Mouse (Mus musculus): Measurements from ENCODE around the gene Irf9. TPM values are rescaled to one million over a fixed set of nuclear protein-coding genes. Genes with fewer than 3 reads are reported as not detected.

The Irf9 gene
- polyA plus RNA-seq, 1 experiment from 2014 or later, result 11.6 TPM

DNA sequence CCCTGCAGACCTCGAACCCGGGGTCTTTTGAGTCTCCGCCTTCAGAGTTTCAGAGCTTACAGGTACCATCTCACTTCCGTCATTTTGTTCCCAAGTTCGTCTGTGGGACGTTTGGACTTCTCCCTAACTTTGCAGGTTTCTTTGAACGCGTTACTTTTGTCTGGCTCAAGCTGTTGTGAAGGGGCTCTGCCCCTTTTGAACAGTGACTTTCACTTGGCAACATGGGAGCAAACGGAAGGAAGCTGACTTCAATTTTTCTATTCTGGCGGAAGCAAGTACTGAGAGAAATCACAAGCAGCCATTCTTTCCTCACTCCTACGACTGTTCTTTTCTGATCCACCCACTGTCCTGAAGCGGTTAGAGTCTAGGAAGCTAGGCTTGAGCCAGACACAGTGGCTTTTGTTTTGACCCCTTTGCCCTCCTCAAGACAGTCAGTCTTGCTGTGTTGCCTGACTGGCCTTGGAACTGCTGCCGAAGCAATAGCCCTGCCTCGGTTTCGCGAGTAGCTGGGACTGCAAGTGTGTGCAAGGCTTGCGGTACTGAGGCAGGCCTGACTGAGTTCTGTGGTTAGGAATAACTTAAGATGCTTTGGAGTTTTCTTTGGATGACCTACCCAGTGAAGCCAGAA, 41.0 kb downstream of the Irf9 start:
- Histone ChIP-seq H3K36me3 (ENCODE audit: control insufficient read depth, insufficient read depth, low read length) (peaks cover 14% of the 10 kb centered on the region), H3K9ac (ENCODE audit: low read depth, low read length) (peak overlapping the region; percentile 94), H3K27me3 (replicated peaks; ENCODE audit: control insufficient read depth, insufficient read depth, low read length) (no peaks in the 10 kb centered on the region), H3K9me3 (ENCODE audit: control insufficient read depth, low read length) (no peaks in the 10 kb centered on the region), H3K4me1 (ENCODE audit: control insufficient read depth, insufficient read depth, low read length) (peaks cover 26% of the 10 kb centered on the region), H3K4me2 (ENCODE audit: low read depth, low read length) (peak overlapping the region; percentile 91), H3K27ac (ENCODE audit: low read length) (peak overlapping the region; percentile 97), H3K4me3 (ENCODE audit: low read length) (peak overlapping the region; percentile 99)
- ATAC-seq, result no peak
- WGBS, result 19% methylated on average over 17 of the region's 17 CpGs

DNA sequence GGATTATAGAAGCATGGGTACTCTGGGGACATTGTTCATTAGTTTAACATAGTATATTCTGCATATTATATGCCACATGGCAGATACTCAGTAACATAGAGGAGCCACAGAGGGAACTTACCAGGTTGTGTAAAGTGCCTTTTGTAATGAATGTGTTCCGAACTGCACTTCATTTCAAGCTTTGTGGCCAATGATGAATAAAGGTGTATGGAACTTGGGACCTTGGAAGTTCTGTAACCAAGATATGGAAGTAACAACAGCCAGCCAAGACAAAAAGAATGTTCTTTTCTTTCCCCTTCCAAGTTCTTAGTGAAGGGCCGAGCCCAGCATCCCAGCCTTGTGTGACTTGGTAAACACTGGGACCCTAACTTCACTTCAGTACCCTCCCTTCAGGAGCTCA, 46.5 kb downstream of the Irf9 start, which contains the start of gene Tssk4:
Gene Tssk4 (plus strand): TSS at position 301 of the 400 bp plus-strand sequence.
- H3K4me2 ChIP-seq (ENCODE audit: low read depth, low read length), result no peak within 1 kb of the TSS
- H3K4me3 ChIP-seq (ENCODE audit: low read length), result no peak within 1 kb of the TSS
- no peaks in the 10 kb centered on the region for H3K27me3 ChIP-seq (replicated peaks; ENCODE audit: control insufficient read depth, insufficient read depth, low read length)
- H3K4me1 ChIP-seq (ENCODE audit: control insufficient read depth, insufficient read depth, low read length), result peaks cover 13% of the 10 kb centered on the region
- no peaks in the 10 kb centered on the region for H3K9me3 ChIP-seq (ENCODE audit: control insufficient read depth, low read length)
- ATAC-seq, result no peak
- no peaks in the 10 kb centered on the region for H3K36me3 ChIP-seq (ENCODE audit: control insufficient read depth, insufficient read depth, low read length)
- no peak within 1 kb of the TSS for H3K9ac ChIP-seq (ENCODE audit: low read depth, low read length)
- no peak within 1 kb of the TSS for H3K27ac ChIP-seq (ENCODE audit: low read length)
- 96% methylated on average over 2 of the region's 2 CpGs for WGBS

DNA sequence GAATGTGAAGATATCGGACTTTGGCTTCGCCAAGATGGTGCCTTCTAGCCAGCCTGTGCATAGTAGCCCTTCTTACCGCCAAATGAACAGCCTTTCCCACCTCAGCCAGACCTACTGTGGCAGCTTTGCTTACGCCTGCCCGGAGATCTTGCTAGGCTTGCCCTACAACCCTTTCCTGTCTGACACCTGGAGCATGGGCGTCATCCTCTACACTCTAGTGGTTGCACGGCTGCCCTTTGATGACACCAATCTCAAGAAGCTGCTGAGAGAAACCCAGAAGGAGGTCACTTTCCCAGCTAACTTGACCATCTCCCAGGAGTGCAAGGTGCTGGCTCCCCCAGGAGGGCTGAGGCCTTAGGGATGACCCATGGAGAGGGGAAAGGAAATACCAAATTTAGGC, 48.2 kb downstream of the Irf9 start:
- Histone ChIP-seq H3K27me3 (replicated peaks; ENCODE audit: control insufficient read depth, insufficient read depth, low read length) (no peaks in the 10 kb centered on the region), H3K9me3 (ENCODE audit: control insufficient read depth, low read length) (no peaks in the 10 kb centered on the region), H3K36me3 (ENCODE audit: control insufficient read depth, insufficient read depth, low read length) (no peaks in the 10 kb centered on the region), H3K4me2 (ENCODE audit: low read depth, low read length) (no peak overlapping the region), H3K9ac (ENCODE audit: low read depth, low read length) (no peak overlapping the region), H3K4me3 (ENCODE audit: low read length) (no peak overlapping the region), H3K27ac (ENCODE audit: low read length) (no peak overlapping the region), H3K4me1 (ENCODE audit: control insufficient read depth, insufficient read depth, low read length) (peaks cover 4% of the 10 kb centered on the region; the same call in 1 of the 2 replicates)
- 85% methylated on average over 7 of the region's 7 CpGs for WGBS
- no peak for ATAC-seq

DNA sequence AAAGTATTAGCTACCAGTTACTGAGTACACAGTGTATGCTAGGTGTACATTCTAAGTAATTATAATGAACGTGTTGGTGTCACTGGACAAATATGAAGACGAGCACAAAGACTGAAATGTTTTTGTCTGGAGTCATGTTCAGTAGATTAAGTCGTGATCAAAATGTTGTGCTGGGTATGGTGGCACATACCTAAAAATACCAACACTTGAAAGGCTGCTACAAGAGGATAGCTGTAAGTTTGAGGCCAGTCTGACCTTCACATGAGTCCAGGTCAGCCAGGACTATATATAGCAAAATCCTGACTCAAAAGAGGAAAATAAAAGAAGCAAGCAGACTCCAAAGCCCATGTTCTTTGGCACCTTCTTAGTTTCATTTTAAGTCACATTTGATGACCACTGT, 53.6 kb downstream of the Irf9 start:
- Histone ChIP-seq H3K27me3 (replicated peaks; ENCODE audit: control insufficient read depth, insufficient read depth, low read length) (no peaks in the 10 kb centered on the region), H3K9me3 (ENCODE audit: control insufficient read depth, low read length) (no peaks in the 10 kb centered on the region), H3K36me3 (ENCODE audit: control insufficient read depth, insufficient read depth, low read length) (no peaks in the 10 kb centered on the region), H3K27ac (ENCODE audit: low read length) (no peak overlapping the region), H3K9ac (ENCODE audit: low read depth, low read length) (no peak overlapping the region), H3K4me1 (ENCODE audit: control insufficient read depth, insufficient read depth, low read length) (peaks cover 8% of the 10 kb centered on the region; the same call in 1 of the 2 replicates), H3K4me3 (ENCODE audit: low read length) (no peak overlapping the region), H3K4me2 (ENCODE audit: low read depth, low read length) (no peak overlapping the region)
- ATAC-seq, result no peak
- 89% methylated on average over 3 of the region's 3 CpGs for WGBS

DNA sequence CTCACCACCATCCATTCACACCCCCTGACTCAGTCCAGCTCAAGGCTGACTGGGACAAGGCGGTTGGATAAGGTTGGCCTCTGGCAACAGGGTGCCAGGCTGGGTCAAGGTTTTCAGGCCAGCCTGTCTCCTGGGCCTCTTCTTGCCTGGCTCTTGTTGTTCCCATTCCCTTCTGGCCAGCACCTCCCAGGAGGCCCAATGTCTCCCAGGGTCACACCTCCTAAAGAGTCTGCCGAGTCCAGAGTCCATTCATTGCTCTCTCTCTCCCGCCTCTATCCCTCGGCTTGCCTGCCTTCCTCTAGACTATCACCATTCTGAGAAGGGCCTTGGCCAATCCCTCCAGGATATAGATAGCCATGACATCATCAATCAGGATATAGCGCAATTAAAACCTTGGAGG, 54.6 kb downstream of the Irf9 start:
- Histone ChIP-seq H3K4me2 (ENCODE audit: low read depth, low read length) (peak overlapping the region; percentile 27; the same call in 1 of the 2 replicates), H3K9me3 (ENCODE audit: control insufficient read depth, low read length) (no peaks in the 10 kb centered on the region), H3K27ac (ENCODE audit: low read length) (peak overlapping the region; percentile 68), H3K4me1 (ENCODE audit: control insufficient read depth, insufficient read depth, low read length) (peaks cover 8% of the 10 kb centered on the region; the same call in 1 of the 2 replicates), H3K4me3 (ENCODE audit: low read length) (no peak overlapping the region), H3K27me3 (replicated peaks; ENCODE audit: control insufficient read depth, insufficient read depth, low read length) (no peaks in the 10 kb centered on the region), H3K36me3 (ENCODE audit: control insufficient read depth, insufficient read depth, low read length) (0 out of 2 replicates have a peak, but pooled peaks cover 3% of the 10 kb centered on the region), H3K9ac (ENCODE audit: low read depth, low read length) (no peak overlapping the region)
- WGBS, result 74% methylated on average over 5 of the region's 5 CpGs
- peak; percentile 90 for ATAC-seq

Other genes with a start within 250 kb of the Irf9 start
- 165 and 167 TPM in 2 replicates for gene Dhrs4, start 124.8 kb upstream of the Irf9 start, polyA plus RNA-seq (2015; fragmentation: Nextera tagmentation; extraction: Ambion mirVana)
- 1.0 TPM in 2 replicates for gene Carmil3, start 112.9 kb upstream of the Irf9 start, polyA plus RNA-seq (2015; fragmentation: Nextera tagmentation; extraction: Ambion mirVana)
- gene Cpne6, start 93.1 kb upstream of the Irf9 start, polyA plus RNA-seq (2015; fragmentation: Nextera tagmentation; extraction: Ambion mirVana), result 0.61 TPM in 2 replicates
- gene Nrl, start 78.6 kb upstream of the Irf9 start, polyA plus RNA-seq (2015; fragmentation: Nextera tagmentation; extraction: Ambion mirVana), result not detected in 2 replicates
- gene Pck2, start 63.3 kb upstream of the Irf9 start, polyA plus RNA-seq (2015; fragmentation: Nextera tagmentation; extraction: Ambion mirVana), result 46.2 and 51.8 TPM in 2 replicates
- gene Dcaf11, start 43.6 kb upstream of the Irf9 start, polyA plus RNA-seq (2015; fragmentation: Nextera tagmentation; extraction: Ambion mirVana), result 102 and 104 TPM in 2 replicates
- 2.0 and 2.2 TPM in 2 replicates for gene A730061H03Rik, start 43.2 kb upstream of the Irf9 start, polyA plus RNA-seq (2015; fragmentation: Nextera tagmentation; extraction: Ambion mirVana)
- gene Fitm1, start 28.0 kb upstream of the Irf9 start, polyA plus RNA-seq (2015; fragmentation: Nextera tagmentation; extraction: Ambion mirVana), result 0.18 and 0.28 TPM in 2 replicates
- 217 and 224 TPM in 2 replicates for gene Psme1, start 25.4 kb upstream of the Irf9 start, polyA plus RNA-seq (2015; fragmentation: Nextera tagmentation; extraction: Ambion mirVana)
- 14.0 and 15.6 TPM in 2 replicates for gene Emc9, start 18.3 kb upstream of the Irf9 start, polyA plus RNA-seq (2015; fragmentation: Nextera tagmentation; extraction: Ambion mirVana)
- 347 and 368 TPM in 2 replicates for gene Psme2, start 12.5 kb upstream of the Irf9 start, polyA plus RNA-seq (2015; fragmentation: Nextera tagmentation; extraction: Ambion mirVana)
- gene Rnf31, start 11.9 kb upstream of the Irf9 start, polyA plus RNA-seq (2015; fragmentation: Nextera tagmentation; extraction: Ambion mirVana), result 19.0 and 19.8 TPM in 2 replicates
- gene Rec8, start 14.5 kb downstream of the Irf9 start, polyA plus RNA-seq (2015; fragmentation: Nextera tagmentation; extraction: Ambion mirVana), result 13.1 and 13.9 TPM in 2 replicates
- 65.5 and 71.1 TPM in 2 replicates for gene Ipo4, start 32.4 kb downstream of the Irf9 start, polyA plus RNA-seq (2015; fragmentation: Nextera tagmentation; extraction: Ambion mirVana)
- gene Gm49378, start 34.3 kb downstream of the Irf9 start, polyA plus RNA-seq (2015; fragmentation: Nextera tagmentation; extraction: Ambion mirVana), result 0.53 and 0.70 TPM in 2 replicates
- gene Tm9sf1, start 40.2 kb downstream of the Irf9 start, polyA plus RNA-seq (2015; fragmentation: Nextera tagmentation; extraction: Ambion mirVana), result 131 and 133 TPM in 2 replicates
- 1.0 and 1.3 TPM in 2 replicates for gene Tssk4, start 46.6 kb downstream of the Irf9 start, polyA plus RNA-seq (2015; fragmentation: Nextera tagmentation; extraction: Ambion mirVana)
- gene Mdp1, start 56.9 kb downstream of the Irf9 start, polyA plus RNA-seq (2015; fragmentation: Nextera tagmentation; extraction: Ambion mirVana), result 65.6 and 70.7 TPM in 2 replicates
- 52.3 and 58.4 TPM in 2 replicates for gene Gmpr2, start 68.4 kb downstream of the Irf9 start, polyA plus RNA-seq (2015; fragmentation: Nextera tagmentation; extraction: Ambion mirVana)
- gene Nedd8, start 68.6 kb downstream of the Irf9 start, polyA plus RNA-seq (2015; fragmentation: Nextera tagmentation; extraction: Ambion mirVana), result 464 and 495 TPM in 2 replicates
- 32.6 and 37.1 TPM in 2 replicates for gene Tinf2, start 78.2 kb downstream of the Irf9 start, polyA plus RNA-seq (2015; fragmentation: Nextera tagmentation; extraction: Ambion mirVana)
- gene Tgm1, start 110.4 kb downstream of the Irf9 start, polyA plus RNA-seq (2015; fragmentation: Nextera tagmentation; extraction: Ambion mirVana), result 0.75 and 1.4 TPM in 2 replicates
- 36.9 and 37.5 TPM in 2 replicates for gene Rabggta, start 118.7 kb downstream of the Irf9 start, polyA plus RNA-seq (2015; fragmentation: Nextera tagmentation; extraction: Ambion mirVana)
- gene Dhrs1, start 142.1 kb downstream of the Irf9 start, polyA plus RNA-seq (2015; fragmentation: Nextera tagmentation; extraction: Ambion mirVana), result 151 and 173 TPM in 2 replicates
- gene Nop9, start 142.1 kb downstream of the Irf9 start, polyA plus RNA-seq (2015; fragmentation: Nextera tagmentation; extraction: Ambion mirVana), result 28.3 and 33.6 TPM in 2 replicates
- gene Cideb, start 154.9 kb downstream of the Irf9 start, polyA plus RNA-seq (2015; fragmentation: Nextera tagmentation; extraction: Ambion mirVana), result 118 and 152 TPM in 2 replicates
- gene Ltb4r2, start 157.9 kb downstream of the Irf9 start, polyA plus RNA-seq (2015; fragmentation: Nextera tagmentation; extraction: Ambion mirVana), result 0.35 and 0.82 TPM in 2 replicates
- 1.0 and 1.1 TPM in 2 replicates for gene Ltb4r1, start 162.4 kb downstream of the Irf9 start, polyA plus RNA-seq (2015; fragmentation: Nextera tagmentation; extraction: Ambion mirVana)
- 6.5 and 6.6 TPM in 2 replicates for gene Adcy4, start 180.5 kb downstream of the Irf9 start, polyA plus RNA-seq (2015; fragmentation: Nextera tagmentation; extraction: Ambion mirVana)
- 51.2 and 55.8 TPM in 2 replicates for gene Ripk3, start 185.3 kb downstream of the Irf9 start, polyA plus RNA-seq (2015; fragmentation: Nextera tagmentation; extraction: Ambion mirVana)
- 21.1 and 21.2 TPM in 2 replicates for gene Nfatc4, start 219.6 kb downstream of the Irf9 start, polyA plus RNA-seq (2015; fragmentation: Nextera tagmentation; extraction: Ambion mirVana)